Mouse (Mus musculus): ENCODE data around the gene Man2a1. TPM values are rescaled to one million over a fixed set of nuclear protein-coding genes. Genes with fewer than 3 reads are reported as not detected.
A peak's percentile ranks its signal among the peaks of the same experiment; 100 is the strongest.

Gene Man2a1
- total and polyA plus RNA-seq, 2 experiments from 2014 or later: 3.2 to 19.0 TPM

DNA sequence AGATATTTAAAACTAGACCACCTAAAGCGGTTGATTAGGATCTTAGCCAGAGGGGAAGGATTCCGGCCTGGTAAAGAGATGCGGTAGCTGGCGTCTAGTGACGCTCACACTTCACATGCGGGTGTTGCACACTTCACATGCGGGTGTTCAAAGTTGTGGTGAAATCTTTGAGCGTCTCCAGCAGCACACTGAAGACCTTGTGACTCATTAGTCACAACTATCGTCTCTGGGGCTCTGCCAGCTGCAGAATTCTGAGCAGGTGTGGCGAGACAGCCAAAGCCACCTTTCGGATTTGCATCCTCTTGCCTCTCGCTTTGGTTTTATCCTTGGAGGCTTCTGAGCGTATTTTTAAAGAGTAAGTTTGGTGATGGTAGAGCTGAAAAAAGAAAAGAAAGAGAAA lies 187.8 kb downstream of the Man2a1 start:
- DNase-seq (ENCODE audit: low spot score) (no peak), ATAC-seq (ENCODE audit: low FRiP score) (no peak)
- H3K36me3 ChIP-seq (ENCODE audit: insufficient read depth, low read length): no peaks in the 10 kb centered on the region
- 91% methylated on average over 13 of the region's 13 CpGs for WGBS
- no peak overlapping the region for H3K4me3 ChIP-seq (ENCODE audit: low read depth, low read length)
- H3K4me1 ChIP-seq (ENCODE audit: insufficient read depth, low read length): no peaks in the 10 kb centered on the region
- no peak overlapping the region for H3K9ac ChIP-seq (replicated peaks; ENCODE audit: low read length, poor library complexity, severe bottlenecking)
- H3K27me3 ChIP-seq (ENCODE audit: insufficient read depth, low read length): no peaks in the 10 kb centered on the region
- TF ChIP-seq CTCF (IDR thresholded peaks at IDR 0.05): no peak
- H3K9me3 ChIP-seq (ENCODE audit: low read length): no peaks in the 10 kb centered on the region
- no peak overlapping the region for H3K27ac ChIP-seq (ENCODE audit: low read depth, low read length)
- no peak overlapping the region for H3K4me2 ChIP-seq (ENCODE audit: low read depth, low read length, poor library complexity, severe bottlenecking)

DNA sequence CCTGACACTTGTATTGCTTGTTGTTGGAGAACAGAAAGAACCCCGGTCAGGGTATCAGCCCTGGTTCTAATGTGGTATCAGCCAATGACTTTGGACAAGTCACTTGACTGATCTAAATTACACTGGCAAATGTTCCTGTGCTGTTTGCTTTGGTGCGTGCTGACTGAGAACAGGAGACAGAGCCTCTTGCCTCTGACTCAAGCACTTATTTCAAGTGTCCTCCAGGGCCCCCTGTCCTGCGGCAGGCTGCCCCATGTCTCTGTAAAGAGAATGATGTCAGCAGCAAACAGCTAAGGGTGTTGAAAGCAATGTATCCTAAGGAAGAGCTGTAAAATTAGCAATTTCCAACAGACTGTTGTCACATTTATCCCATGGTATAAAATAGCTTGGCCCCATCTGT lies 188.6 kb downstream of the Man2a1 start:
- H3K4me3 ChIP-seq (ENCODE audit: low read depth, low read length): no peak overlapping the region
- no peak overlapping the region for H3K4me2 ChIP-seq (ENCODE audit: low read depth, low read length, poor library complexity, severe bottlenecking)
- H3K4me1 ChIP-seq (ENCODE audit: insufficient read depth, low read length): no peaks in the 10 kb centered on the region
- 85% methylated on average over 3 of the region's 3 CpGs for WGBS
- DNase-seq (ENCODE audit: low spot score): no peak
- no peaks in the 10 kb centered on the region for H3K36me3 ChIP-seq (ENCODE audit: insufficient read depth, low read length)
- no peak for ATAC-seq (ENCODE audit: low FRiP score)
- TF ChIP-seq CTCF (IDR thresholded peaks at IDR 0.05): no peak
- H3K9me3 ChIP-seq (ENCODE audit: low read length): no peaks in the 10 kb centered on the region
- no peaks in the 10 kb centered on the region for H3K27me3 ChIP-seq (ENCODE audit: insufficient read depth, low read length)
- no peak overlapping the region for H3K9ac ChIP-seq (replicated peaks; ENCODE audit: low read length, poor library complexity, severe bottlenecking)
- no peak overlapping the region for H3K27ac ChIP-seq (ENCODE audit: low read depth, low read length)

DNA sequence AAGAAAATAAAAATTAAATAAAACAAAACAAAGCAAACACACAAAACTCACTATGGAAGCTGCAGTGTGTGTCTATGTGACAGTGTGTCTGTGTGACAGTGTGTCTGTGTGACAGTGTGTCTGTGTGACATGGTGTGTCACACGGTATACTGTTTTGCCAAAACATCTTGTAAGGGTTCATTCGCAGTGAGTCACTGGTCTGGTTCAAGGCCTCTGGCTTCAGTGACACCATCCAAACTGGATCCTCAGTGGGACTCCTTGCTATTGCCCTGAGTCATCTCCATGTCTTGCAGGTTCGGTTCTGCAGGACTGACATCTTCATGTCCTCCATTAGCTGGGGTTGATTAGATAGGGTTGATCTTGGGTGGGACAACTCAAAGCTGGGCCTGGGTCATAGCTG lies 191.5 kb downstream of the Man2a1 start:
- no peaks in the 10 kb centered on the region for H3K9me3 ChIP-seq (ENCODE audit: low read length)
- ATAC-seq (ENCODE audit: low FRiP score) (no peak), DNase-seq (ENCODE audit: low spot score) (no peak)
- no peaks in the 10 kb centered on the region for H3K36me3 ChIP-seq (ENCODE audit: insufficient read depth, low read length)
- H3K4me1 ChIP-seq (ENCODE audit: insufficient read depth, low read length): no peaks in the 10 kb centered on the region
- H3K4me3 ChIP-seq (ENCODE audit: low read depth, low read length): no peak overlapping the region
- no peak for TF ChIP-seq CTCF (IDR thresholded peaks at IDR 0.05)
- H3K9ac ChIP-seq (replicated peaks; ENCODE audit: low read length, poor library complexity, severe bottlenecking): no peak overlapping the region
- no peak overlapping the region for H3K27ac ChIP-seq (ENCODE audit: low read depth, low read length)
- H3K27me3 ChIP-seq (ENCODE audit: insufficient read depth, low read length): no peaks in the 10 kb centered on the region
- WGBS: 94% methylated on average over 3 of the region's 3 CpGs
- H3K4me2 ChIP-seq (ENCODE audit: low read depth, low read length, poor library complexity, severe bottlenecking): no peak overlapping the region

DNA sequence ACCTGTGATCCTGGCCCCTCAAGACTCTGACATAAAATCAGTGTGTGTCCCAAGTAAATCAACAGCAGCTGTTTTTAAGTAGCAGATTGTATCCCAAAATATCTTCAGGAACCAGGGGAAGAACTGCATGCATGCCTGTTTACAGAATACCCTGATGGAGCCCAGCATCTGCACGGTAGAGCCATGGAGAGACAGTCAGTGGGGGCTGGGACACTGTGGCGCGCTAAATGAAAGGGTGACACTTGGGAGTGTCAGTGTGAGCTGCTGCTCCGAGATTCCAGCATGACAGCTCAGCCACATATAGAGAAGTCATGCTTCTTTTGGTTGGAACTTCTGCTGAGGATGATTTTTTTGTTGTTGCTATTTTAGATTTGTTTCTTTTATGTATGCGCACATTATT lies 192.1 kb downstream of the Man2a1 start:
- WGBS: 71% methylated on average over 5 of the region's 5 CpGs
- no peaks in the 10 kb centered on the region for H3K27me3 ChIP-seq (ENCODE audit: insufficient read depth, low read length)
- ATAC-seq (ENCODE audit: low FRiP score) (no peak), DNase-seq (ENCODE audit: low spot score) (no peak)
- no peak overlapping the region for H3K4me2 ChIP-seq (ENCODE audit: low read depth, low read length, poor library complexity, severe bottlenecking)
- no peak overlapping the region for H3K27ac ChIP-seq (ENCODE audit: low read depth, low read length)
- no peaks in the 10 kb centered on the region for H3K9me3 ChIP-seq (ENCODE audit: low read length)
- H3K4me1 ChIP-seq (ENCODE audit: insufficient read depth, low read length): no peaks in the 10 kb centered on the region
- no peaks in the 10 kb centered on the region for H3K36me3 ChIP-seq (ENCODE audit: insufficient read depth, low read length)
- H3K9ac ChIP-seq (replicated peaks; ENCODE audit: low read length, poor library complexity, severe bottlenecking): no peak overlapping the region
- TF ChIP-seq CTCF (IDR thresholded peaks at IDR 0.05): no peak
- no peak overlapping the region for H3K4me3 ChIP-seq (ENCODE audit: low read depth, low read length)

DNA sequence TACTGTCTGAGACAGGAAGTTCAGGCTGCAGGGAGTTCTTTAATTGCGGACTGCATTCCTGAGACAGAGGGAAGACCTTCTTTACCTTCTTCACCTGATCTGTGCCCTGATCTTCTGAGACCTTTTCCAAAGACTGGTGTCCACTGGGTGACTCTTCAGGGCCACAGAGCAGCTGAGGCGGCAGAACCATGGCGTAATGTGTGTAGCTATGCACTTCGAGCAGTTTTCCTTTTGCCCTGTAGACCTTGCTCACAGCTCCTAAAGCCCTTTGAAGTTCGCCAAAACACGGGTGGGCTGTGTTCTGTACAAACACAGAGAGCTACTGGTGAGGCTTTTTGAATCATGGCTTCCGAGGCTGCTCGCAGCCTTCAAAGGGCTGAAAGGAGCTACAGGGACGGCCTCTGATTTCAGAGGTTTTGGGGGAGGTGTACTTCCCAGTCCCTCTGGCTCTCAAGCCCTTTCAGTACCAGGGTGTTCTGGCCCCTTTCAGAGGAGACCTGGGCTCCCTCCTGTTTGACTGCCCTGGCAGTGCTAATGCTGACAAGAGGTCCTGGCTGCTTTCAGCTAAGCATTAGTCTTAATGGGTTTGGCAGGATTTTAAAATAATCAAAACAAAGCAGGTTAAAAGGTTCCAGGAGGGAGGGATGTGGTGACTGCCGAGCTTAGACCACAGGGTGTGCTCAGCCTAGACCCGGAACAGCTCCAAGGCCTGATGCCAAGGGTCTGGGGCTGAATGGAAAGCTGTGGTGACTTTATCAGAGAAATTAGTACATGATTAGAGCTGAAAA lies 201.8 kb downstream of the Man2a1 start:
- 31% methylated on average over 11 of the region's 11 CpGs for WGBS
- no peak overlapping the region for H3K4me3 ChIP-seq (ENCODE audit: low read depth, low read length)
- DNase-seq (ENCODE audit: low spot score) (peak; percentile 10), ATAC-seq (ENCODE audit: low FRiP score) (no peak)
- no peaks in the 10 kb centered on the region; the same call in 1 of the 2 replicates for H3K4me1 ChIP-seq (ENCODE audit: insufficient read depth, low read length)
- no peaks in the 10 kb centered on the region for H3K27me3 ChIP-seq (ENCODE audit: insufficient read depth, low read length)
- H3K9me3 ChIP-seq (ENCODE audit: low read length): no peaks in the 10 kb centered on the region
- TF ChIP-seq CTCF (IDR thresholded peaks at IDR 0.05): no peak
- no peaks in the 10 kb centered on the region for H3K36me3 ChIP-seq (ENCODE audit: insufficient read depth, low read length)
- no peak overlapping the region for H3K9ac ChIP-seq (replicated peaks; ENCODE audit: low read length, poor library complexity, severe bottlenecking)
- H3K4me2 ChIP-seq (ENCODE audit: low read depth, low read length, poor library complexity, severe bottlenecking): no peak overlapping the region
- no peak overlapping the region for H3K27ac ChIP-seq (ENCODE audit: low read depth, low read length)

DNA sequence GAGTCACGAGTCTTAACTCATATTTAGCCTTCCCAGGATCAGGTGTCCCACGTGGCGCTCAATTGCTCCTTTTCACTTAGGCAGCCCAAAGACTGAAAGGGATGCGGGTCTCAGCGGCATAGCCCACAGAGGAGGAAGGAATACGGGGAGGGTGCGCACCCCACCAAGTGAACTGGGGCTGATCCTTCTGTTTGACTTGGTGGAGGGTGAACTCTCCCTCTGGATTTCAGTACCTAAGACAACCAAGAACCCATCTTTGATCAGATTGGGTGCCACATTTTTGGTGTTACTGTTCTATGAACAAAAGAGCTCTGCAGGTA lies 202.4 kb downstream of the Man2a1 start:
- DNase-seq (ENCODE audit: low spot score) (no peak), ATAC-seq (ENCODE audit: low FRiP score) (no peak)
- TF ChIP-seq CTCF (IDR thresholded peaks at IDR 0.05): no peak
- no peak overlapping the region for H3K4me2 ChIP-seq (ENCODE audit: low read depth, low read length, poor library complexity, severe bottlenecking)
- no peaks in the 10 kb centered on the region for H3K9me3 ChIP-seq (ENCODE audit: low read length)
- H3K4me1 ChIP-seq (ENCODE audit: insufficient read depth, low read length): no peaks in the 10 kb centered on the region; the same call in 1 of the 2 replicates
- no peaks in the 10 kb centered on the region for H3K36me3 ChIP-seq (ENCODE audit: insufficient read depth, low read length)
- 67% methylated on average over 7 of the region's 7 CpGs for WGBS
- no peaks in the 10 kb centered on the region for H3K27me3 ChIP-seq (ENCODE audit: insufficient read depth, low read length)
- no peak overlapping the region for H3K9ac ChIP-seq (replicated peaks; ENCODE audit: low read length, poor library complexity, severe bottlenecking)
- no peak overlapping the region for H3K27ac ChIP-seq (ENCODE audit: low read depth, low read length)
- H3K4me3 ChIP-seq (ENCODE audit: low read depth, low read length): no peak overlapping the region

Other genes with a start within 250 kb of the Man2a1 start
- not detected in 2 replicates for gene 4930583I09Rik, start 235.3 kb downstream of the Man2a1 start, total RNA-seq (2014; rRNA removed)
- gene 4930583I09Rik, start 235.3 kb downstream of the Man2a1 start, polyA plus RNA-seq (2015; fragmentation: Nextera tagmentation; extraction: Ambion mirVana): not detected in 2 replicates

Data from midbrain, postnatal 0 days (tissue).